Comparison of ENCODE assay signal across 9 mouse cellular contexts in the genomic region with DNA sequence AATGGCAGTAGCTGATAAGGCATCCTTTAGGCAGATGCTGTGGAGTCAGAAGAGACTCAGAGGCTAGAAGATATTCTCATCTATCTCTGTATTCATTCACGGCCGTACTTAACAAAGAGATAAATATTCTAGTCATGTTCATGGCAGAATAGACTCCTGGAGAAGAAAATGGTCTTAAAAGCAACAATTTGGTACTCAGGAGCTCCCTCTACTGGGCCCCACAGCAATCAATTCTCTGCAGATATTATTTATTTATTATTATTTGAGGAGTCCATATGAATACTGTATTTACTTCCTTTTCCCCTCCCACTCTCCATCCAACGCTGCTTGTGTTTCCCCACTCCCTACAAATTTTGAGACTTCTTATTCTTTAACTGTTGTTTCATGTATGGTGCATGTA. TPM values are rescaled to one million over a fixed set of nuclear protein-coding genes. Genes with fewer than 3 reads are reported as not detected.
DNase-seq lines count a peak whose midpoint lies in the region; ATAC-seq lines count a peak whose summit lies in the region.
"Had no signal": no experiment of that assay in that cellular context is flagged by ENCODE, and none has a peak within 500 bp of the region (broad histone marks: within the 10 kb centered on the region; RNA-seq: fewer than 3 reads in every experiment).

No protein-coding gene starts in this region.

- peak; percentile 19 for DNase-seq in hindbrain, embryonic 11.5 days (ENCODE audit: low spot score)
- peak; percentile 64 for DNase-seq in 3T3-L1 (ENCODE audit: low read depth, low spot score)
- DNase-seq in CD4-positive helper T cell, adult 2 months (ENCODE audit: low read depth, low spot score): peak; percentile 29
- DNase-seq in embryonic facial prominence, embryonic 10.5 days (ENCODE audit: low spot score): peak; percentile 10
- DNase-seq in splenic B cell, adult 2 months (ENCODE audit: low read depth, low spot score): peak; percentile 22
- no peak for DNase-seq in gastrocnemius, adult 8-10 months (ENCODE audit: low spot score in 2 of 2)

- H3K4me3 ChIP-seq in hindbrain, embryonic 11.5 days (ENCODE audit: low read depth, low read length): no peak overlapping the region
- no peak overlapping the region for H3K4me3 ChIP-seq in hindbrain, embryonic 16.5 days (ENCODE audit: low read length)
- H3K4me3 ChIP-seq in embryonic facial prominence, embryonic 10.5 days: no peak overlapping the region

- no peaks in the 10 kb centered on the region for H3K36me3 ChIP-seq in hindbrain, embryonic 11.5 days (ENCODE audit: control insufficient read depth, insufficient read depth, low read length)
- no peaks in the 10 kb centered on the region for H3K36me3 ChIP-seq in hindbrain, embryonic 16.5 days (ENCODE audit: control insufficient read depth, insufficient read depth, low read length)
- H3K36me3 ChIP-seq in embryonic facial prominence, embryonic 10.5 days (replicated peaks): no peaks in the 10 kb centered on the region
- no peaks in the 10 kb centered on the region for H3K36me3 ChIP-seq in splenic B cell, adult 2 months (ENCODE audit: control insufficient read depth, insufficient read depth, low read length, poor library complexity, severe bottlenecking)

- H3K4me2 ChIP-seq in hindbrain, embryonic 11.5 days (replicated peaks; ENCODE audit: low read depth, low read length): no peak overlapping the region
- no peak overlapping the region for H3K4me2 ChIP-seq in hindbrain, embryonic 16.5 days (ENCODE audit: low read length)

- H3K9ac ChIP-seq in hindbrain, embryonic 11.5 days (ENCODE audit: low read depth, low read length): no peak overlapping the region
- H3K9ac ChIP-seq in hindbrain, embryonic 16.5 days (ENCODE audit: low read depth, low read length): no peak overlapping the region

- no peak overlapping the region for H3K27ac ChIP-seq in hindbrain, embryonic 11.5 days (ENCODE audit: low read depth, low read length)
- no peak overlapping the region for H3K27ac ChIP-seq in hindbrain, embryonic 16.5 days (ENCODE audit: low read depth, low read length)
- no peak overlapping the region for H3K27ac ChIP-seq in embryonic facial prominence, embryonic 10.5 days (replicated peaks)

- WGBS in hindbrain, embryonic 11.5 days: 79% methylated on average over 3 of the region's 3 CpGs
- WGBS in hindbrain, embryonic 16.5 days: 59% methylated on average over 3 of the region's 3 CpGs
- 66% methylated on average over 3 of the region's 3 CpGs for WGBS in embryonic facial prominence, embryonic 10.5 days

- ATAC-seq in hindbrain, embryonic 11.5 days (ENCODE audit: low FRiP score): no peak
- ATAC-seq in hindbrain, embryonic 16.5 days: no peak

- no peaks in the 10 kb centered on the region for H3K27me3 ChIP-seq in hindbrain, embryonic 11.5 days (ENCODE audit: control insufficient read depth, insufficient read depth, low read length)
- no peaks in the 10 kb centered on the region for H3K27me3 ChIP-seq in hindbrain, embryonic 16.5 days (replicated peaks; ENCODE audit: control insufficient read depth, insufficient read depth, low read length)
- H3K27me3 ChIP-seq in embryonic facial prominence, embryonic 10.5 days (replicated peaks; ENCODE audit: low read depth, poor library complexity, severe bottlenecking): no peaks in the 10 kb centered on the region
- no peaks in the 10 kb centered on the region for H3K27me3 ChIP-seq in splenic B cell, adult 2 months (ENCODE audit: control insufficient read depth, insufficient read depth, low read length, poor library complexity, severe bottlenecking)

- no peaks in the 10 kb centered on the region for H3K9me3 ChIP-seq in hindbrain, embryonic 11.5 days (ENCODE audit: control insufficient read depth, low read length)
- no peaks in the 10 kb centered on the region for H3K9me3 ChIP-seq in hindbrain, embryonic 16.5 days (ENCODE audit: control insufficient read depth, low read length)
- no peaks in the 10 kb centered on the region for H3K9me3 ChIP-seq in embryonic facial prominence, embryonic 10.5 days

- no peaks in the 10 kb centered on the region for H3K4me1 ChIP-seq in hindbrain, embryonic 11.5 days (replicated peaks; ENCODE audit: control insufficient read depth, insufficient read depth, low read length)
- no peaks in the 10 kb centered on the region for H3K4me1 ChIP-seq in hindbrain, embryonic 16.5 days (ENCODE audit: control insufficient read depth, insufficient read depth, low read depth, low read length)
- no peaks in the 10 kb centered on the region for H3K4me1 ChIP-seq in embryonic facial prominence, embryonic 10.5 days

RNA-seq across cellular contexts. Expression of a gene that starts 24.3 kb away (rescaled TPM):
- polyA plus RNA-seq in hindbrain, embryonic 11.5 days (2014; fragmentation: Nextera tagmentation; extraction: Ambion mirVana): 1.2 and 1.3 TPM in 2 replicates
- polyA plus RNA-seq in hindbrain, embryonic 16.5 days (2015; fragmentation: Nextera tagmentation; extraction: Ambion mirVana): 0.39 and 0.63 TPM in 2 replicates
- 0.29 and 0.72 TPM in 2 replicates for polyA plus RNA-seq in embryonic facial prominence, embryonic 10.5 days (2016; fragmentation: Nextera tagmentation; extraction: Ambion mirVana)
- total RNA-seq in gastrocnemius, adult 8-10 months (2022): 1 to 10 TPM; 1.0 to 2.8 (median 2.1) TPM

RNA-seq across cellular contexts. Expression of a gene that starts 48.6 kb away (rescaled TPM):
- polyA plus RNA-seq in hindbrain, embryonic 11.5 days (2014; fragmentation: Nextera tagmentation; extraction: Ambion mirVana): not detected in 2 replicates
- not detected in 2 replicates for polyA plus RNA-seq in hindbrain, embryonic 16.5 days (2015; fragmentation: Nextera tagmentation; extraction: Ambion mirVana)
- not detected in 2 replicates for polyA plus RNA-seq in embryonic facial prominence, embryonic 10.5 days (2016; fragmentation: Nextera tagmentation; extraction: Ambion mirVana)
- not detected for total RNA-seq in gastrocnemius, adult 8-10 months (2022)
- total RNA-seq: common myeloid progenitor, adult 5-6 weeks; layer of hippocampus, postnatal 14 days had no signal

Comparison
In these comparisons a context has a peak if more than half of its experiments do, and no peak if none do; other contexts are left out.
1. DNase-seq: peak in hindbrain, embryonic 11.5 days (single experiment), 3T3-L1 (single experiment), CD4-positive helper T cell, adult 2 months (single experiment), embryonic facial prominence, embryonic 10.5 days (single experiment) and splenic B cell, adult 2 months (single experiment); none in gastrocnemius, adult 8-10 months (0 of 2).